Mouse (Mus musculus): Measurements from ENCODE around the gene Gm12216. TPM values are rescaled to one million over a fixed set of nuclear protein-coding genes. Genes with fewer than 3 reads are reported as not detected.

The Gm12216 gene
- polyA plus RNA-seq, 1 experiment from 2014 or later = 0.89 TPM

GRCm38 (mm10) chr11:53800975-53801374 lies 58.1 kb downstream of the Gm12216 start:
- WGBS (ENCODE audit: missing documents) = 98% methylated on average over 5 of the region's 5 CpGs
- Histone ChIP-seq H3K4me3 (ENCODE audit: inconsistent target) (no peak overlapping the region), H3K79me2 (ENCODE audit: inconsistent target) (no peaks in the 10 kb centered on the region), H3K27ac (no peak overlapping the region), H3K36me3 (ENCODE audit: inconsistent target) (no peaks in the 10 kb centered on the region)

GRCm38 (mm10) chr11:53800036-53800435 lies 59.0 kb downstream of the Gm12216 start:
- H3K36me3 ChIP-seq (ENCODE audit: inconsistent target) = no peaks in the 10 kb centered on the region
- H3K27ac ChIP-seq = no peak overlapping the region
- H3K4me3 ChIP-seq (ENCODE audit: inconsistent target) = no peak overlapping the region
- WGBS (ENCODE audit: missing documents) = 81% methylated on average over 4 of the region's 4 CpGs
- no peaks in the 10 kb centered on the region for H3K79me2 ChIP-seq (ENCODE audit: inconsistent target)

- H3K4me3 ChIP-seq (ENCODE audit: inconsistent target) = no peak overlapping the region
- no peak overlapping the region for H3K27ac ChIP-seq
- 85% methylated on average over 10 of the region's 10 CpGs for WGBS (ENCODE audit: missing documents)
- no peaks in the 10 kb centered on the region for H3K36me3 ChIP-seq (ENCODE audit: inconsistent target)
- H3K79me2 ChIP-seq (ENCODE audit: inconsistent target) = no peaks in the 10 kb centered on the region
Measured at GRCm38 (mm10) chr11:53798041-53798711, 60.9 kb downstream of the Gm12216 start.

DNA sequence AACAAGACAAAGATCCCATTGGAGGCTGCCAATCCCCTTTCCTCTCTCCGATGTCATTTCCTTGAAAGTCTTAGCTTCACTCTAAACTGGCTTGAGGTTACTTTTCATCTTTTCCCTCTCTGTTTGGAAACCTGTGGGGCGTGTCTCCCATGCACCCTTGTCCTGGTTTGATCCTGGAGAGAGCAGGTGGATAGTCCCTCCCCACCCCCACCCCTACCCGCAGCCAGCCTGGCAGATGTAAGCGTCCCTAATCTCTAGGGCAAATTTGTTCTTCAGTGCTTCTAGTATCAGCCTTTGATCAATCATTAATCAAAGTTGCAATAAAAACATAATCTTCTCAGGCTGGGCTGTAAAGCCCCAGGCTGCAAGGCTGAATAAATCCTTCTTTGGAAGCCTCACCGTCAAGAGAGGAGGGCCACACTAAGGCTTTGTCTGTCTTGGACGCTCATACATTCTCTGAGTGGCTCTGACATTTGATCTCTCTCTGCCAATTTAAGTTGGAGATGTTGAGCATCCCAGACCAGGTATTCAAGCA lies 61.6 kb downstream of the Gm12216 start:
- Histone ChIP-seq H3K79me2 (ENCODE audit: inconsistent target) (no peaks in the 10 kb centered on the region), H3K4me3 (ENCODE audit: inconsistent target) (no peak overlapping the region), H3K27ac (no peak overlapping the region), H3K36me3 (ENCODE audit: inconsistent target) (no peaks in the 10 kb centered on the region)
- 98% methylated on average over 5 of the region's 6 CpGs for WGBS (ENCODE audit: missing documents)

DNA sequence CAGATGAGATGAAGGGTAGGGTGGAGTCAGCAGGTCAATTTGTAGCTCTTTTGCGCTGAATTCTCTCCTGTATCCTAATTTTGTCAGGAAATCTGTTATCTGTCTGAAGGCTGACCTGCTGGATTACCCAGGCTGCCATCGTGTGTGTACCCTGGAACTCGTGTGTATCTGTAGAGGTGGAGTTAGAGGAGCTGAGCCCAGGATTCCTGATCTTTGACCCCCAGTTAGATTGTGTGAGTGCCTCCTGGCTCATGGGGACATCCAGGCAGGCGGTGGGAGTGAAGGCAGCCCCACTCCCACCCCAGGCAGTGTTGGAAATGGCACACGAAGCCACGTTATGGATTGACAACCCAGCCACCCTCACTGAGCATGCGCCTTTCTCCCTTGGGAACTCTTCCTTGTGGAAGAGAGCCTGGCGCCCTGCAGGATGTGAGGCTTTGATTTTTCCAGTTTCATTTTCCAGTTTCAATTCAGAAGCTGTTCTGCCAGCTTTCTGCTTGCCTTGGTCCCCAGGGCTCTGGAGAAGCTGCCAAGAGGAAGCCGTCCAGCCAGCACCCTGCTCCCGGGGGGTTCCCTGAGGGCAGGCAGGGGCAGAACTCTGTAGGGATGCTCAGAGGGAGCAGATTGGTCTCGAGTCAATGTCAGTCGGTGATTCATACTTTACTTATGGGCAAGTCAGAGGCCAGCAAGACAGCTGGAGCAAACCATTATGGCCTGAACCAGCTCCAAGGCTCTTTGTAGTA lies 62.5 kb downstream of the Gm12216 start:
- no peak overlapping the region for H3K4me3 ChIP-seq (ENCODE audit: inconsistent target)
- H3K79me2 ChIP-seq (ENCODE audit: inconsistent target) = no peaks in the 10 kb centered on the region
- WGBS (ENCODE audit: missing documents) = 78% methylated on average over 12 of the region's 12 CpGs
- H3K36me3 ChIP-seq (ENCODE audit: inconsistent target) = no peaks in the 10 kb centered on the region
- no peak overlapping the region for H3K27ac ChIP-seq

- no peaks in the 10 kb centered on the region for H3K79me2 ChIP-seq (ENCODE audit: inconsistent target)
- 75% methylated on average over 8 of the region's 8 CpGs for WGBS (ENCODE audit: missing documents)
- H3K36me3 ChIP-seq (ENCODE audit: inconsistent target) = no peaks in the 10 kb centered on the region
- H3K4me3 ChIP-seq (ENCODE audit: inconsistent target) = no peak overlapping the region
- H3K27ac ChIP-seq = peak overlapping the region; percentile 83
Measured at GRCm38 (mm10) chr11:53795813-53796212, 63.2 kb downstream of the Gm12216 start.

DNA sequence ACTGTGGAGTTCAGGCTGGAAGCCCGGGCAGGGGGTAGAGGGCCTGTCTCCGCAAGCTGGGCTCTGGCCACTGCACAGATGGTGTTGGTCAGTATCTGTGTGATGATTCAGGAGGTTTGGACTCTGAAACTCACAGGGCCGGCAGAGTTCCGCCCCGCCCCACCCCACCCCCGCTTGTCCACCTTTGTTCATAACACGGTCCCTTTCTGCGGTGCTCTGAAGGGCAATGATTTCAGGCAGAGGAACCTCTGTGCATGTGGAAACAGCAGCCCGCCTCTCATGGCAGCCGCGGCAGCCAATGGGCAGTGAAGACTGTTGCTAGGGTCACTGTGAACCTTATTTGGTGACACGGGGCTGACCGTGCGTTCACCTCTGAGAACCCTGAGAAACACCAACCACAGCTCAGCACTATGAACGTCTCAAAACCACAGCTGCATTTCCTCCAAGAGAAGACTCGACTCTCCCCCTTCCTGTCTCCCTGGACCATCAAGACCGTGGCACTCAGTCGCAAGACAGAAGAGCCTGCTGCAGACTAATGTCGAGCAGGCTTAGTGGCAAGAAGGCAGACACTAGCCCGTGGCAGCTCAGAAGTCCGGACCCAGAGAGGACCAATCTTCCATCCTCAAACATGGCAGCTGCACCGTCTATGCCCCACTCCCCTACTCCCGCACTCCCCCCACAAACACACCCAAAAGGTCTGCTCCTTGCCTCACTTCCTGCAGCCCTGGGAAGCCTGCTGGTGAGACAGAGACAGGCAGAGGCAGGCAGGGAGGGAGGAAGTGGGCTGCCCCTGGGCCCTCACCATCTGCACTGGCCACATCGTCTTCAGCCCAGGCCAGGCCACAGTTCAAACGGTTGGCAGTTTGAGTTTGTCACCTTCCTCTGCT lies 64.1 kb downstream of the Gm12216 start:
- Histone ChIP-seq H3K27ac (peak overlapping the region; percentile 83), H3K79me2 (ENCODE audit: inconsistent target) (no peaks in the 10 kb centered on the region), H3K36me3 (ENCODE audit: inconsistent target) (no peaks in the 10 kb centered on the region), H3K4me3 (ENCODE audit: inconsistent target) (peak overlapping the region; percentile 0; the same call in 1 of the 2 replicates)
- 3% methylated on average over 24 of the region's 25 CpGs for WGBS (ENCODE audit: missing documents)

DNA sequence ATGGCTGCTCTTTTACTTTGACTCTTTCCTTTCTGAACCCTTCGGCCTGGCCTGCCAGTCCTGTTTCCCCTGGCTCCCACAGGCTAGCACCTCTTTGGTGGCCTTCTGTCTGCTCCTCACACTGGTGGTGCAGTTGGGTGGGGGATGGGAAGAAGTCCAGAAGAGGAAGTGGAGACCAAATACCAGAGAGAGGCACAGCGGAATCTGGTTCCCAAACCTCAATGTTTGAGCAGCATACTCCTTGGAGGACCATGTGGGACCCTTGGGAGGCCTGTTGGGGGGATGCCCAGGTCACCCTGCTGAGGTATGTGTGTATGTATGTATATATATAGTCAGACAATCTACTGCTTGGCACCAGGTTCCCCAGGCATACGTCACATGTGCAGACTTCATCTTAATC lies 65.0 kb downstream of the Gm12216 start:
- Histone ChIP-seq H3K79me2 (ENCODE audit: inconsistent target) (no peaks in the 10 kb centered on the region), H3K4me3 (ENCODE audit: inconsistent target) (no peak overlapping the region), H3K27ac (peak overlapping the region; percentile 83), H3K36me3 (ENCODE audit: inconsistent target) (no peaks in the 10 kb centered on the region)
- 17% methylated on average over 3 of the region's 3 CpGs for WGBS (ENCODE audit: missing documents)

GRCm38 (mm10) chr11:53792986-53793385 lies 66.1 kb downstream of the Gm12216 start:
- Histone ChIP-seq H3K4me3 (ENCODE audit: inconsistent target) (no peak overlapping the region), H3K36me3 (ENCODE audit: inconsistent target) (no peaks in the 10 kb centered on the region), H3K79me2 (ENCODE audit: inconsistent target) (no peaks in the 10 kb centered on the region), H3K27ac (no peak overlapping the region)
- 94% methylated on average over 3 of the region's 3 CpGs for WGBS (ENCODE audit: missing documents)

DNA sequence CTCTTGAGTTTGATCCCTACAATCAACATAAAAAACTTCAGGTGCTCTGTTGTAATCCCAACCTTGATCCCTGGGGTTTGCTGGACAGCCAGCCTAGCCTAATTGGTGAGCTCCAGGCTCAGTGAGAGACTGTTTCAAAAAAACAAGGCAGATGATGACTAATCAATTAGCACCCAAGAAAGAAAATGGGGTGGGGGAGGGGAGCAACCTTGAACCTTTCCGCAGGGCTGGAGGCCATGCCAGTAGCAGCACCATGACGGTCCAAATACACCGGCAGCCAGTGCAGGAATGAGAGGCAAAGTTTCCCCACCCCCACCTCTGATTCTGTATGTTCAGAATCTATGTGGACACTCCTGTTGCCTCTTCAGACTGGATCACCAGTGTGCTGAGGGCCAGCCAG lies 69.8 kb downstream of the Gm12216 start:
- no peaks in the 10 kb centered on the region for H3K79me2 ChIP-seq (ENCODE audit: inconsistent target)
- WGBS (ENCODE audit: missing documents) = 92% methylated on average over 3 of the region's 3 CpGs
- H3K27ac ChIP-seq = no peak overlapping the region
- H3K36me3 ChIP-seq (ENCODE audit: inconsistent target) = no peaks in the 10 kb centered on the region
- no peak overlapping the region for H3K4me3 ChIP-seq (ENCODE audit: inconsistent target)

- 94% methylated on average over 7 of the region's 8 CpGs for WGBS (ENCODE audit: missing documents)
- Histone ChIP-seq H3K79me2 (ENCODE audit: inconsistent target) (no peaks in the 10 kb centered on the region), H3K4me3 (ENCODE audit: inconsistent target) (no peak overlapping the region), H3K27ac (no peak overlapping the region), H3K36me3 (ENCODE audit: inconsistent target) (no peaks in the 10 kb centered on the region)
Measured at GRCm38 (mm10) chr11:53788196-53788595, 70.9 kb downstream of the Gm12216 start.

GRCm38 (mm10) chr11:53786058-53787031 lies 72.7 kb downstream of the Gm12216 start:
- Histone ChIP-seq H3K36me3 (ENCODE audit: inconsistent target) (no peaks in the 10 kb centered on the region), H3K4me3 (ENCODE audit: inconsistent target) (no peak overlapping the region), H3K79me2 (ENCODE audit: inconsistent target) (no peaks in the 10 kb centered on the region), H3K27ac (peak overlapping the region; percentile 29)
- 36% methylated on average over 13 of the region's 13 CpGs for WGBS (ENCODE audit: missing documents)

DNA sequence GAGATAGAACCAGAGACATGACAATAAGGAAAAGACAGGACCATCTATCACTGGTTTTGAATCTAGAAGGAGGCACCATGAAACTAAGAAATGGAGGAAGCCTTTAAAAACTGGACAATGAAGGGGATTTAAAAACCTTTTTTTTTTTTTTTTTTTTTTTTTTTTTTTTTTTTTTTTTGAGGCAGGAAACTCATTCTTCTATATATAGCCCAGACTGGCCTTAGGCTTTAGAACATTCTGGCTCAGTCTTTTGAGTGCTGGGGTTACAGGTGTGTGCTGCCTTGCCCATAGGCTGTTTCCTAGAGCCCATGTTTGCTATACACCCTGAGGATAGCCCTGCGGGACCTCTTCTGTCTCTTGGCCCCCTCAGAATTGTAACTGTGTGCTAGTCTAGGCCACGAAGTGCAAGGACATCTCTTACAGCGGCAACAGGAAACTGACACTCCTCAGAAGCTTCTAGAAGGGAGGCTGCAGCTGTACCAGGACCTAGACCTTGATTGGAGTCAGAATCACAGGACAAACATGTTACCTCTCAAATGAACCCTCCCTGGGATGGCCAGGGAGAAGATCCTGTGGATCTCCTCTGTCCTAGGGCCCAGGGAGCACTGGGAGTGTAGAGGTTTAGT lies 73.6 kb downstream of the Gm12216 start:
- Histone ChIP-seq H3K79me2 (ENCODE audit: inconsistent target) (no peaks in the 10 kb centered on the region), H3K36me3 (ENCODE audit: inconsistent target) (no peaks in the 10 kb centered on the region), H3K4me3 (ENCODE audit: inconsistent target) (no peak overlapping the region), H3K27ac (peak overlapping the region; percentile 29)
- 45% methylated on average over 3 of the region's 3 CpGs for WGBS (ENCODE audit: missing documents)
